33 mouse cellular contexts compared by ENCODE assay signal in genomic region chr1:23282870-23283219, GRCm38 (mm10).
DNase-seq lines count a peak whose midpoint lies in the region; ATAC-seq and TF ChIP-seq lines count a peak whose summit lies in the region.
"Had no signal": no experiment of that assay in that cellular context is flagged by ENCODE, and none has a peak within 500 bp of the region (broad histone marks: within the 10 kb centered on the region; RNA-seq: fewer than 3 reads in every experiment).

No protein-coding gene starts in this region.

- DNase-seq in heart, embryonic 10.5 days (ENCODE audit: low spot score) = no peak
- DNase-seq in heart, postnatal 36 days = no peak
- DNase-seq in liver, embryonic 11.5 days (ENCODE audit: low spot score) = no peak
- no peak for DNase-seq in liver
- DNase-seq in cerebellum, adult 2 months = no peak
- no peak for DNase-seq in retina, embryonic 14.5 days (ENCODE audit: low spot score)
- DNase-seq in hindbrain, embryonic 14.5 days (ENCODE audit: low spot score) = no peak
- DNase-seq: adrenal gland, postnatal 14 days; cerebellum, adult 11 months; cerebellum, adult 9-11 months; embryo, embryonic 11 days; gastrocnemius, postnatal 10 days; kidney, adult 11 months; kidney, postnatal 4 days; layer of hippocampus, postnatal 36 days; left cerebral cortex, postnatal 4 days; right cerebral cortex, postnatal 4 days; thymus, adult 18-20 months; thymus, postnatal 36 days had no signal

- H3K4me1 ChIP-seq in heart, embryonic 10.5 days = peaks cover 16% of the 10 kb centered on the region; the same call in 1 of the 2 replicates
- peaks cover 19% of the 10 kb centered on the region for H3K4me1 ChIP-seq in liver, embryonic 11.5 days (replicated peaks; ENCODE audit: control insufficient read depth, insufficient read depth, low read length)
- peaks cover 51% of the 10 kb centered on the region for H3K4me1 ChIP-seq in liver, embryonic 15.5 days (replicated peaks)
- H3K4me1 ChIP-seq in cerebellum, adult 2 months (ENCODE audit: control insufficient read depth, insufficient read depth, low read length) = no peaks in the 10 kb centered on the region
- no peaks in the 10 kb centered on the region for H3K4me1 ChIP-seq in hindbrain, embryonic 14.5 days (replicated peaks; ENCODE audit: control insufficient read depth, insufficient read depth, low read length)
- H3K4me1 ChIP-seq: embryonic facial prominence, embryonic 12.5 days; forebrain, embryonic 12.5 days; kidney, embryonic 15.5 days; lung, embryonic 15.5 days; midbrain, embryonic 12.5 days; neural tube, embryonic 12.5 days had no signal

- H3K9me3 ChIP-seq in heart, embryonic 10.5 days = no peaks in the 10 kb centered on the region
- H3K9me3 ChIP-seq in liver, embryonic 11.5 days (ENCODE audit: control insufficient read depth, low read length) = no peaks in the 10 kb centered on the region
- H3K9me3 ChIP-seq in liver, embryonic 15.5 days (replicated peaks) = no peaks in the 10 kb centered on the region
- H3K9me3 ChIP-seq in hindbrain, embryonic 14.5 days (ENCODE audit: control insufficient read depth, low read length) = no peaks in the 10 kb centered on the region
- H3K9me3 ChIP-seq: embryonic facial prominence, embryonic 12.5 days; forebrain, embryonic 12.5 days; heart, embryonic 15.5 days; hindbrain, embryonic 15.5 days; kidney, embryonic 15.5 days; lung, embryonic 15.5 days; midbrain, embryonic 12.5 days; neural tube, embryonic 12.5 days had no signal

- peak overlapping the region; percentile 21 for H3K4me2 ChIP-seq in liver, embryonic 11.5 days
- H3K4me2 ChIP-seq in liver, embryonic 15.5 days = peak overlapping the region; percentile 57
- H3K4me2 ChIP-seq in hindbrain, embryonic 14.5 days (replicated peaks) = no peak overlapping the region
- H3K4me2 ChIP-seq: embryonic facial prominence, embryonic 12.5 days; forebrain, embryonic 12.5 days; heart, embryonic 15.5 days; hindbrain, embryonic 15.5 days; kidney, embryonic 15.5 days; lung, embryonic 15.5 days; midbrain, embryonic 12.5 days; neural tube, embryonic 12.5 days had no signal

- peak overlapping the region; percentile 26; the same call in 1 of the 2 replicates for H3K27ac ChIP-seq in heart, embryonic 10.5 days
- H3K27ac ChIP-seq in liver, embryonic 11.5 days (ENCODE audit: low read depth, low read length) = peak overlapping the region; percentile 92
- H3K27ac ChIP-seq in liver, embryonic 15.5 days (replicated peaks) = peak overlapping the region; percentile 97
- no peak overlapping the region for H3K27ac ChIP-seq in cerebellum, adult 2 months (ENCODE audit: insufficient read depth, low read length)
- H3K27ac ChIP-seq in hindbrain, embryonic 14.5 days = no peak overlapping the region
- H3K27ac ChIP-seq: embryonic facial prominence, embryonic 12.5 days; forebrain, embryonic 12.5 days; heart, embryonic 15.5 days; hindbrain, embryonic 15.5 days; kidney, embryonic 15.5 days; lung, embryonic 15.5 days; midbrain, embryonic 12.5 days; neural tube, embryonic 12.5 days; stomach, postnatal 0 days had no signal

- 86% methylated on average over 4 of the region's 4 CpGs for WGBS in heart, embryonic 10.5 days
- WGBS in liver, embryonic 11.5 days = 82% methylated on average over 4 of the region's 4 CpGs
- WGBS in liver, embryonic 15.5 days (ENCODE audit: insufficient replicate concordance) = 67% methylated on average over 4 of the region's 4 CpGs
- WGBS in cerebellum, adult 2 months = 96% methylated on average over 4 of the region's 4 CpGs
- 97% methylated on average over 4 of the region's 4 CpGs for WGBS in hindbrain, embryonic 14.5 days

- TF ChIP-seq CTCF in cerebellum, adult 2 months (IDR thresholded peaks at IDR 0.05; ENCODE audit: borderline replicate concordance, insufficient read depth, low read depth, low read length) = no peak

- peaks cover 18% of the 10 kb centered on the region; the same call in 1 of the 2 replicates for H3K36me3 ChIP-seq in heart, embryonic 10.5 days
- no peaks in the 10 kb centered on the region for H3K36me3 ChIP-seq in liver, embryonic 11.5 days (ENCODE audit: control insufficient read depth, insufficient read depth, low read length)
- peaks cover 4% of the 10 kb centered on the region; the same call in 1 of the 2 replicates for H3K36me3 ChIP-seq in liver, embryonic 15.5 days (replicated peaks)
- H3K36me3 ChIP-seq in hindbrain, embryonic 14.5 days (replicated peaks; ENCODE audit: control insufficient read depth, insufficient read depth) = no peaks in the 10 kb centered on the region
- H3K36me3 ChIP-seq: embryonic facial prominence, embryonic 12.5 days; heart, embryonic 15.5 days; hindbrain, embryonic 15.5 days; lung, embryonic 15.5 days had no signal

- TF ChIP-seq POLR2A in cerebellum, adult 2 months (IDR thresholded peaks at IDR 0.05; ENCODE audit: borderline replicate concordance, insufficient read depth, low read length) = no peak

- no peak overlapping the region for H3K9ac ChIP-seq in liver, embryonic 11.5 days (ENCODE audit: low read depth, low read length)
- H3K9ac ChIP-seq in liver, embryonic 15.5 days = peak overlapping the region; percentile 42
- no peak overlapping the region for H3K9ac ChIP-seq in hindbrain, embryonic 14.5 days
- H3K9ac ChIP-seq: embryonic facial prominence, embryonic 12.5 days; forebrain, embryonic 12.5 days; heart, embryonic 15.5 days; hindbrain, embryonic 15.5 days; kidney, embryonic 15.5 days; lung, embryonic 15.5 days; midbrain, embryonic 12.5 days; neural tube, embryonic 12.5 days had no signal

- H3K4me3 ChIP-seq in heart, embryonic 10.5 days = no peak overlapping the region
- no peak overlapping the region for H3K4me3 ChIP-seq in liver, embryonic 11.5 days (ENCODE audit: low read depth, low read length)
- H3K4me3 ChIP-seq in liver, embryonic 15.5 days (replicated peaks) = no peak overlapping the region; the same call in 1 of the 2 replicates
- no peak overlapping the region for H3K4me3 ChIP-seq in cerebellum, adult 2 months (replicated peaks; ENCODE audit: insufficient read depth, low read depth, low read length)
- no peak overlapping the region for H3K4me3 ChIP-seq in hindbrain, embryonic 14.5 days (replicated peaks; ENCODE audit: low read length)
- H3K4me3 ChIP-seq: embryonic facial prominence, embryonic 12.5 days; forebrain, embryonic 12.5 days; heart, embryonic 15.5 days; hindbrain, embryonic 15.5 days; kidney, embryonic 15.5 days; lung, embryonic 15.5 days; midbrain, embryonic 12.5 days; myocyte; neural tube, embryonic 12.5 days had no signal

- no peak for ATAC-seq in liver, embryonic 11.5 days (replicated peaks; ENCODE audit: low FRiP score)
- peak; percentile 10 for ATAC-seq in liver, embryonic 15.5 days (ENCODE audit: insufficient read depth)
- no peak for ATAC-seq in hindbrain, embryonic 14.5 days (ENCODE audit: low FRiP score)
- ATAC-seq: inflammation-experienced regulatory T-cells, adult 6 months; Patski had no signal

- H3K27me3 ChIP-seq in heart, embryonic 10.5 days (ENCODE audit: insufficient read depth, poor library complexity, severe bottlenecking) = no peaks in the 10 kb centered on the region
- H3K27me3 ChIP-seq in liver, embryonic 11.5 days (replicated peaks; ENCODE audit: control insufficient read depth, insufficient read depth, low read length) = no peaks in the 10 kb centered on the region
- H3K27me3 ChIP-seq in liver, embryonic 15.5 days = no peaks in the 10 kb centered on the region
- H3K27me3 ChIP-seq in cerebellum, adult 2 months (ENCODE audit: control insufficient read depth, insufficient read depth, low read length) = no peaks in the 10 kb centered on the region
- no peaks in the 10 kb centered on the region for H3K27me3 ChIP-seq in hindbrain, embryonic 14.5 days (ENCODE audit: control insufficient read depth, insufficient read depth, low read length)
- H3K27me3 ChIP-seq: CH12.LX; embryonic facial prominence, embryonic 12.5 days; forebrain, embryonic 12.5 days; heart, embryonic 15.5 days; hindbrain, embryonic 15.5 days; kidney, embryonic 15.5 days; lung, embryonic 15.5 days; midbrain, embryonic 12.5 days; neural tube, embryonic 12.5 days; Patski had no signal

- intact Hi-C loops in heart, postnatal 36 days (cut with DNase I) = loop anchor here (5.0 to 10.0 kb wide), 2 partner anchors 101 to 678 kb away; no protein-coding TSS in a partner anchor

Comparison
In these comparisons a context has a peak if more than half of its experiments do, and no peak if none do; other contexts are left out.
1. H3K27ac ChIP-seq: peak in heart, embryonic 10.5 days (single experiment), liver, embryonic 11.5 days (single experiment) and liver, embryonic 15.5 days (single experiment); none in cerebellum, adult 2 months (single experiment) and hindbrain, embryonic 14.5 days (single experiment).